Mouse (Mus musculus) embryonic facial prominence, embryonic 12.5 days (tissue): ENCODE data around the gene Slc35b2. TPM values are rescaled to one million over a fixed set of nuclear protein-coding genes. Genes with fewer than 3 reads are reported as not detected.

Experiments
- ATAC-seq: fragments of 200-750 bp; cut with Nextera tagmentation; 2 replicates; pipeline ENCODE4 v1.8.0; 2017; ENCODE audit not compliant: insufficient number of reproducible peaks, insufficient read depth, low FRiP score, low TSS enrichment
- H3K27ac ChIP-seq: fragments of 300-500 bp; sonication (generic); 2 replicates; pipeline ENCODE4 v1.5.1; 2016; ENCODE audit warnings: mild to moderate bottlenecking
- H3K27me3 ChIP-seq: fragments of 300-500 bp; sonication (generic); 2 replicates; pipeline ENCODE4 v1.6.1; 2016; ENCODE audit warnings: mild to moderate bottlenecking, moderate library complexity
- H3K36me3 ChIP-seq: fragments of 300-500 bp; sonication (generic); 2 replicates; pipeline ENCODE4 v1.6.1; 2016; ENCODE audit warnings: mild to moderate bottlenecking
- H3K4me1 ChIP-seq: fragments of 300-500 bp; sonication (generic); 2 replicates; pipeline ENCODE4 v1.6.1; 2016
- H3K4me2 ChIP-seq: fragments of 300-500 bp; sonication (generic); replicated peaks from 2 replicates; pipeline ENCODE4 v1.6.1; 2016; ENCODE audit warnings: mild to moderate bottlenecking, moderate library complexity
- H3K4me3 ChIP-seq: fragments of 300-500 bp; sonication (generic); 2 replicates; pipeline ENCODE4 v1.5.1; 2016; ENCODE audit warnings: mild to moderate bottlenecking
- H3K9ac ChIP-seq: fragments of 300-500 bp; sonication (generic); 2 replicates; pipeline ENCODE4 v1.6.1; 2016; ENCODE audit warnings: mild to moderate bottlenecking, moderate library complexity
- H3K9me3 ChIP-seq: fragments of 300-500 bp; sonication (generic); 2 replicates; pipeline ENCODE4 v1.6.1; 2016; ENCODE audit warnings: mild to moderate bottlenecking, moderate library complexity
- WGBS: fragments of 180-500 bp; shearing (Covaris S2); methylation state at CpG from one replicate; pipeline ENCODE4 v1.1.7; 2016; 5-methylcytosine and 5-hydroxymethylcytosine counted together
- polyA plus RNA-seq: library from polyadenylated mRNA; unstranded; fragments of >200 nt; fragmentation: Nextera tagmentation; extraction: Ambion mirVana; gene quantifications from 2 replicates; pipeline ENCODE4 v1.2.1, GENCODE M21; 2016

Slc35b2 gene
- polyA plus RNA-seq, 1 experiment from 2014 or later: 108 TPM

DNA sequence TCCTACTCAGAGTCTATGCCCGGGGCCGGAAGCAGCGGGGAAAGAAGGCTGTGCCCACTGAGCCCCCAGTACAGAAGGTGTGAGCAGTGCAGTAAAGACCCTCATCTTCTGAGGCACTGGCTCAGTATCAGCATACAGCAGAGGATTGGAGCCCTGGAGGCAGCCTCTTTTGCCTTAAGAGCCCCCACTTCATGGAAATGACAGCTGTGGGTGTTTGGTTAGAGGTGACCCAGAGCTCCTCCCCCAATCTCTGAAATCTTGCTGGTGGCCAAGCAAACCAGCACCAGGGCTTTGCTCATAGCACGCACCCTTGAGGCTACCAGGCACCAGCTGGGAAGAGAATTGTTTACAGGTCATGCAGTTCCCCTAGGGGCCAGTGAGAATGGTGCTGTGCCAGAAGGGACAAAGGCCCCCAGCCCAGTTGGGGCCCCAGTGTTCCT, 3.5 kb downstream of the Slc35b2 start:
- peaks cover 58% of the 10 kb centered on the region for H3K36me3 ChIP-seq
- no peaks in the 10 kb centered on the region for H3K27me3 ChIP-seq
- no peak overlapping the region for H3K4me3 ChIP-seq
- no peak for ATAC-seq
- no peaks in the 10 kb centered on the region for H3K9me3 ChIP-seq
- 0 out of 2 replicates have a peak overlapping the region, but pooled peaks have one; percentile 46 for H3K27ac ChIP-seq
- peaks cover 28% of the 10 kb centered on the region for H3K4me1 ChIP-seq
- no peak overlapping the region for H3K4me2 ChIP-seq
- WGBS: 36% methylated on average over 4 of the region's 4 CpGs
- no peak overlapping the region for H3K9ac ChIP-seq

- Histone ChIP-seq H3K4me1 (peaks cover 28% of the 10 kb centered on the region), H3K27ac (no peak overlapping the region), H3K27me3 (no peaks in the 10 kb centered on the region), H3K4me3 (no peak overlapping the region), H3K9ac (no peak overlapping the region), H3K9me3 (no peaks in the 10 kb centered on the region), H3K36me3 (peaks cover 58% of the 10 kb centered on the region), H3K4me2 (no peak overlapping the region)
- no peak for ATAC-seq
- 88% methylated on average over 12 of the region's 12 CpGs for WGBS
Observed at GRCm38 (mm10) chr17:45568990-45569389, 5.3 kb downstream of the Slc35b2 start.

- Histone ChIP-seq H3K36me3 (peaks cover 58% of the 10 kb centered on the region), H3K27ac (no peak overlapping the region; the same call in 1 of the 2 replicates), H3K9ac (peak overlapping the region; percentile 15; the same call in 1 of the 2 replicates), H3K27me3 (no peaks in the 10 kb centered on the region), H3K4me2 (no peak overlapping the region), H3K4me1 (peaks cover 28% of the 10 kb centered on the region), H3K9me3 (no peaks in the 10 kb centered on the region), H3K4me3 (no peak overlapping the region)
- 84% methylated on average over 4 of the region's 4 CpGs for WGBS
- ATAC-seq: no peak
Observed at GRCm38 (mm10) chr17:45569999-45570398, 6.3 kb downstream of the Slc35b2 start.

GRCm38 (mm10) chr17:45572103-45573086, 8.7 kb downstream of the Slc35b2 start:
- H3K27me3 ChIP-seq: no peaks in the 10 kb centered on the region
- H3K4me2 ChIP-seq: peak overlapping the region; percentile 78
- no peaks in the 10 kb centered on the region for H3K9me3 ChIP-seq
- H3K4me1 ChIP-seq: peaks cover 20% of the 10 kb centered on the region
- peak overlapping the region; percentile 99 for H3K9ac ChIP-seq
- H3K36me3 ChIP-seq: peaks cover 44% of the 10 kb centered on the region
- H3K4me3 ChIP-seq: peak overlapping the region; percentile 98
- peak; percentile 54 for ATAC-seq
- H3K27ac ChIP-seq: peak overlapping the region; percentile 97
- WGBS: under 1% methylated on average over 56 of the region's 57 CpGs

DNA sequence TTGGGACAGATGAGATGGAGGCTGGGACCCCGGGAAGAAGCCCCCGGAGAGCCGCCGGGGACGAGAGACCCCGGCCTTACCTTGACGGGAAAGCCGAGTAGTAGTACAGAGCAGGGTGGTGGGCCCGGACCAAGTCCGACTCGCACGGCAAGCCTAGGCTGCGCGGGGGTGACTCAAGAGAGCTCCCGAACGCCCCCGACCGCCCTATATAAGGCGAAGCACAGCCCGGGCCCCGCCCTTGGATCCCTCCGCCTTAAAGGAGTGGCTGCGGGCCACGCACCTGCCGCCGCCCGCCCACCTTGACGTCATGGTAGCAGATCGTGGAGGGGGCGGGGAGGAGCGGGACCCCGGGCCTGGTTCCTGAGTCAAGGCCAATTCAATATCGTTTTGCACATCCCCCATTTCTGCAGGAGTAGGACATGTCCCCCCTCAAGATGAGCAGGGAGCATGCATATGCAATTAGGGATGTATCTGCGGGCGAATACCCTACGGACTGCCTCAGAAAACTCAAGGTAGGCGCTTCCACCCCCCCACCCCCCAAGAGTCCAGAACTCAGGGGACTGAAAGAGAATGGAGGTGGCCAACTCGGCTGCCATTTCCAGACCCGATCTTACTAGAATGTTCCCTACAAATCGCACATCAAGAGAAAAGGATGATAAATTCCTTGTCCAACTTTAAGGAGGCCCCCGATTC, 9.6 kb downstream of the Slc35b2 start, which contains the start of gene Hsp90ab1:
Gene Hsp90ab1 (minus strand): TSS at position 185 of the 693 bp plus-strand sequence.
- peak within 1 kb of the TSS; percentile 99 for H3K9ac ChIP-seq
- H3K4me2 ChIP-seq: peak within 1 kb of the TSS; percentile 78
- H3K36me3 ChIP-seq: peaks cover 36% of the 10 kb centered on the region
- H3K4me3 ChIP-seq: peak within 1 kb of the TSS; percentile 98
- H3K27ac ChIP-seq: peak within 1 kb of the TSS; percentile 97
- H3K27me3 ChIP-seq: no peaks in the 10 kb centered on the region
- WGBS: under 1% methylated on average over 41 of the region's 41 CpGs
- H3K4me1 ChIP-seq: peaks cover 20% of the 10 kb centered on the region
- ATAC-seq: peak; percentile 86
- no peaks in the 10 kb centered on the region for H3K9me3 ChIP-seq

DNA sequence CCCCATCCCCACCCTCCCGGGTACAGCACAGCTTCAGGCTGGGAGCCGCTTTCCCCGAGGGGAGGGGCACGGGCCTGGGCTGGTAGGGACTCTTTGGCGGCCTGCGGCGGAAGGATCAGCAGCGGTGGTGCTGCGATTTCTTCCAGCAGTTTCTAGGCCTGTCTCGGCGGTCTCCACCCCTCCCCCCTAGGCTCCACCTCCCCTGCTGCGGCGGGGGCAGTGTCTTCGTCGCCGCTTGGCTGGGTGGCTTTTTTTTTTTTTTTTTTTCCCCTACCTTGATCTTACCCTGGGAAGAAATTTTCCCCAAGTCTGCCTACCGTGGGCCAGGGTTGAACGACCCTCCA, 10.1 kb downstream of the Slc35b2 start:
- peak overlapping the region; percentile 97 for H3K27ac ChIP-seq
- H3K4me1 ChIP-seq: peaks cover 20% of the 10 kb centered on the region
- H3K9ac ChIP-seq: peak overlapping the region; percentile 99
- H3K36me3 ChIP-seq: peaks cover 30% of the 10 kb centered on the region
- H3K4me2 ChIP-seq: peak overlapping the region; percentile 78
- WGBS: under 1% methylated on average over 18 of the region's 18 CpGs
- no peaks in the 10 kb centered on the region for H3K27me3 ChIP-seq
- ATAC-seq: peak; percentile 62
- peak overlapping the region; percentile 98 for H3K4me3 ChIP-seq
- H3K9me3 ChIP-seq: no peaks in the 10 kb centered on the region

GRCm38 (mm10) chr17:45574129-45574761, 10.6 kb downstream of the Slc35b2 start:
- Histone ChIP-seq H3K4me3 (peak overlapping the region; percentile 98), H3K9ac (peak overlapping the region; percentile 99), H3K9me3 (no peaks in the 10 kb centered on the region), H3K27ac (peak overlapping the region; percentile 97), H3K36me3 (peaks cover 26% of the 10 kb centered on the region), H3K4me2 (peak overlapping the region; percentile 78), H3K27me3 (no peaks in the 10 kb centered on the region), H3K4me1 (peaks cover 20% of the 10 kb centered on the region)
- 4% methylated on average over 17 of the region's 17 CpGs for WGBS
- peak; percentile 11; the same call in 1 of the 2 replicates for ATAC-seq

DNA sequence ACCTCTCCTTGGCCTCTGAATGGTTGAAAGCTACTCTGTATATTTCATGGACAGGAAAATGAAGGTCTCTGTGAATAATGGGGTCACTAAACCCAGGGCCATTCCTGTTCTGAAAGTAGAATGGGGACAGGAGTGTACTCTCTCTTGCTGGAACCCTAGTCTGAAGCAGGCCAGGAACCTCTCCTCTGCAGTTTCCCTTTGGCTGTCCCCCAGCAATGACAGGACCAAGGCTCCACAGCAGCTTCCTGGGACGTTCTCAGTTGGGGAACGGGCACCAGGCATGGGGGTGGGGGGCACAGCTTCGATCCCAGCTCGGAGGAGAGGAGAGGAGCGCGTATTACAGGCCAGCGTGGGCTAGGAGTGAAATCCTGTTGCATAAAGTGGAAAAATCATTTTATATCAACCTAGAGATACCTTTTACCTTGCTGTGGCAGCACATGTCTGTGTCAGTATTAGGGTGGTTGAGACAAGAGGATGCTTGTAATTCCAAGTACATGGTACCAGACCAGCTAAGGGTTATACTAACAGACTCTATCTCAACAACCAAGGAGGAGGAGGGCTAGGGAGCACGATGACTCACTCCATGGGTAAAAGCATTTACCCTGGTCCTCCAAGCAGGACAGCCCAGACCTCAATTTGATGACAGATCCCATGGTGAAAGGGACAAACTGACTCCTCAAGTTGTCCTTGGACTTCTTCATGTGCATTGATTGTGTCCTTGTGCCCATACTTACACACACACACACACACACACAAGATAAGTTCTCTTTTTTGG, 11.6 kb downstream of the Slc35b2 start:
- no peak for ATAC-seq
- Histone ChIP-seq H3K9ac (no peak overlapping the region), H3K4me3 (no peak overlapping the region), H3K27me3 (no peaks in the 10 kb centered on the region), H3K36me3 (peaks cover 15% of the 10 kb centered on the region), H3K4me2 (no peak overlapping the region), H3K27ac (0 out of 2 replicates have a peak overlapping the region, but pooled peaks have one; percentile 97), H3K4me1 (peaks cover 20% of the 10 kb centered on the region), H3K9me3 (no peaks in the 10 kb centered on the region)
- 87% methylated on average over 8 of the region's 8 CpGs for WGBS

GRCm38 (mm10) chr17:45578242-45578641, 14.6 kb downstream of the Slc35b2 start:
- Histone ChIP-seq H3K4me2 (no peak overlapping the region), H3K27me3 (no peaks in the 10 kb centered on the region), H3K4me1 (peaks cover 10% of the 10 kb centered on the region; the same call in 1 of the 2 replicates), H3K9ac (no peak overlapping the region), H3K36me3 (no peaks in the 10 kb centered on the region), H3K9me3 (no peaks in the 10 kb centered on the region), H3K4me3 (no peak overlapping the region), H3K27ac (0 out of 2 replicates have a peak overlapping the region, but pooled peaks have one; percentile 37)
- WGBS: 64% methylated on average over 5 of the region's 5 CpGs
- ATAC-seq: no peak

DNA sequence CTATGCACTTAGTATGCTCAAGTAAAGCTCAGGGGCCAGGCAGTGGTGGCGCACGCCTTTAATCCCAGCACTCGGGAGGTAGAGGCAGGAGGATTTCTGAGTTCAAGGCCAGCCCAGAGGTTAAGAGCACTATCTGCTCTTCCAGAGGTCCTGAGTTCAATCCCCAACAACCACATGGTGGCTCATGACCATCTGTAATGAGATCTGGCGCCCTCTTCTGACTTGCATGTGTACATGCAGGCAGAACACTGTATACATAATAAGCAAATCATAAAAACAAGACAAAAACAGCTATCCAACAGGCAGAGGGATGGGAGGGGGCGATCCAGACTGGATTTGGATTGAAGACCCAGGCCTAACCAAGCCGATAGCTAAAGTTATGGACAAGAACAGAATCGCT, 15.2 kb downstream of the Slc35b2 start:
- H3K36me3 ChIP-seq: no peaks in the 10 kb centered on the region
- H3K9ac ChIP-seq: no peak overlapping the region
- no peaks in the 10 kb centered on the region for H3K27me3 ChIP-seq
- no peak overlapping the region for H3K4me2 ChIP-seq
- WGBS: 76% methylated on average over 7 of the region's 7 CpGs
- H3K4me3 ChIP-seq: no peak overlapping the region
- H3K4me1 ChIP-seq: peaks cover 10% of the 10 kb centered on the region; the same call in 1 of the 2 replicates
- no peaks in the 10 kb centered on the region for H3K9me3 ChIP-seq
- ATAC-seq: no peak
- H3K27ac ChIP-seq: no peak overlapping the region
